Mouse (Mus musculus) mammary gland, adult 2 months (tissue): ENCODE measurements around the gene Cysrt1. TPM values are rescaled to one million over a fixed set of nuclear protein-coding genes. Genes with fewer than 3 reads are reported as not detected.

Experiments used
- polyA plus RNA-seq: library from polyadenylated mRNA; depleted of rRNA; stranded (reverse); fragments of >200 nt; gene quantifications from 2 replicates; pipeline ENCODE4 v1.2.3, GENCODE M21; 2012; ENCODE audit warnings: low replicate concordance; rRNA removed

Gene Cysrt1
- 20.7 and 26.5 TPM in 2 replicates for polyA plus RNA-seq

GRCm38 (mm10) chr2:25242101-25242506 is at the start of gene Cysrt1, which contains the start of gene Rnf208:
TSS of gene Cysrt1 (minus strand) at chr2:25242452.
TSS of gene Rnf208 (plus strand) at chr2:25242255.

GRCm38 (mm10) chr2:25289651-25290050 is 47.4 kb upstream of the Cysrt1 start, which contains the start of gene Lrrc26:
TSS of gene Lrrc26 (plus strand) at chr2:25289915.

GRCm38 (mm10) chr2:25287927-25288649 is 45.8 kb upstream of the Cysrt1 start, which contains the start of gene Tmem210:
TSS of gene Tmem210 (plus strand) at chr2:25288145.

GRCm38 (mm10) chr2:25271827-25272511 is 29.7 kb upstream of the Cysrt1 start, which contains the start of the genes Ssna1 and Anapc2:
TSS of gene Ssna1 (minus strand) at chr2:25272438.
TSS of gene Anapc2 (plus strand) at chr2:25272478.

GRCm38 (mm10) chr2:25262291-25262767 is 20.1 kb upstream of the Cysrt1 start, which contains the start of gene Tprn:
TSS of gene Tprn (plus strand) at chr2:25262618.

GRCm38 (mm10) chr2:25255284-25255779 is 13.1 kb upstream of the Cysrt1 start, which contains the start of gene Tmem203:
TSS of gene Tmem203 (plus strand) at chr2:25255439.

GRCm38 (mm10) chr2:25246183-25247072 is 4.2 kb upstream of the Cysrt1 start, which contains the start of gene AL732309.1:
TSS of gene AL732309.1 (minus strand) at chr2:25246863.

GRCm38 (mm10) chr2:25236614-25237013 is 5.6 kb downstream of the Cysrt1 start, which contains the start of gene Rnf224:
TSS of gene Rnf224 (minus strand) at chr2:25236787.

GRCm38 (mm10) chr2:25234050-25234449 is 8.2 kb downstream of the Cysrt1 start, which contains the start of gene Slc34a3:
TSS of gene Slc34a3 (minus strand) at chr2:25234364.

GRCm38 (mm10) chr2:25224492-25224765 is 17.8 kb downstream of the Cysrt1 start, which contains the start of gene Tubb4b:
TSS of gene Tubb4b (minus strand) at chr2:25224702.

GRCm38 (mm10) chr2:25218445-25218844 is 23.8 kb downstream of the Cysrt1 start, which contains the start of gene Fam166a:
TSS of gene Fam166a (plus strand) at chr2:25218745.

GRCm38 (mm10) chr2:25214444-25214843 is 27.8 kb downstream of the Cysrt1 start, which contains the start of gene Stpg3:
TSS of gene Stpg3 (minus strand) at chr2:25214637.

GRCm38 (mm10) chr2:25211121-25211670 is 31.1 kb downstream of the Cysrt1 start, which contains the start of gene Nelfb:
TSS of gene Nelfb (minus strand) at chr2:25211489.

GRCm38 (mm10) chr2:25196172-25196954 is 45.9 kb downstream of the Cysrt1 start, which contains the start of gene Tor4a:
TSS of gene Tor4a (minus strand) at chr2:25196886.

Other genes starting within 250 kb of the Cysrt1 start
- gene Nsmf, start 188.1 kb downstream of the Cysrt1 start, polyA plus RNA-seq = 113 and 165 TPM in 2 replicates
- gene Entpd8, start 162.1 kb downstream of the Cysrt1 start, polyA plus RNA-seq = 0.11 and 0.26 TPM in 2 replicates
- gene Noxa1, start 147.3 kb downstream of the Cysrt1 start, polyA plus RNA-seq = 0.07 and 0.16 TPM in 2 replicates
- 15.2 and 32.0 TPM in 2 replicates for gene Nrarp, start 61.7 kb downstream of the Cysrt1 start, polyA plus RNA-seq
- 34.9 and 70.8 TPM in 2 replicates for gene Tor4a, start 45.6 kb downstream of the Cysrt1 start, polyA plus RNA-seq
- 51.7 and 97.1 TPM in 2 replicates for gene Nelfb, start 31.0 kb downstream of the Cysrt1 start, polyA plus RNA-seq
- 0.23 TPM in 1 of 2 replicates, not detected in the other for gene Stpg3, start 27.8 kb downstream of the Cysrt1 start, polyA plus RNA-seq
- gene Fam166a, start 23.7 kb downstream of the Cysrt1 start, polyA plus RNA-seq = 0.17 and 0.19 TPM in 2 replicates
- gene Tubb4b, start 17.8 kb downstream of the Cysrt1 start, polyA plus RNA-seq = 306 and 366 TPM in 2 replicates
- gene Slc34a3, start 8.1 kb downstream of the Cysrt1 start, polyA plus RNA-seq = 0.04 and 0.06 TPM in 2 replicates
- gene Rnf224, start 5.7 kb downstream of the Cysrt1 start, polyA plus RNA-seq = 0.19 and 0.24 TPM in 2 replicates
- gene Rnf208, start 197 bp downstream of the Cysrt1 start, polyA plus RNA-seq = 22.4 and 35.6 TPM in 2 replicates
- 28.2 and 30.4 TPM in 2 replicates for gene AL732309.1, start 4.4 kb upstream of the Cysrt1 start, polyA plus RNA-seq
- 52.0 and 81.2 TPM in 2 replicates for gene Tmem203, start 13.0 kb upstream of the Cysrt1 start, polyA plus RNA-seq
- gene Tprn, start 20.2 kb upstream of the Cysrt1 start, polyA plus RNA-seq = 18.4 and 28.7 TPM in 2 replicates
- 54.2 and 69.4 TPM in 2 replicates for gene Ssna1, start 30.0 kb upstream of the Cysrt1 start, polyA plus RNA-seq
- 82.5 and 180 TPM in 2 replicates for gene Anapc2, start 30.0 kb upstream of the Cysrt1 start, polyA plus RNA-seq
- gene Tmem210, start 45.7 kb upstream of the Cysrt1 start, polyA plus RNA-seq = not detected in 2 replicates
- gene Lrrc26, start 47.5 kb upstream of the Cysrt1 start, polyA plus RNA-seq = 9.9 and 19.6 TPM in 2 replicates
- gene Grin1, start 76.7 kb upstream of the Cysrt1 start, polyA plus RNA-seq = 0.19 and 0.41 TPM in 2 replicates
- gene Man1b1, start 89.9 kb upstream of the Cysrt1 start, polyA plus RNA-seq = 11.8 and 12.5 TPM in 2 replicates
- 43.0 and 55.8 TPM in 2 replicates for gene Dpp7, start 113.9 kb upstream of the Cysrt1 start, polyA plus RNA-seq
- gene Uap1l1, start 123.2 kb upstream of the Cysrt1 start, polyA plus RNA-seq = 43.6 and 71.9 TPM in 2 replicates
- gene Sapcd2, start 129.9 kb upstream of the Cysrt1 start, polyA plus RNA-seq = 0.86 and 3.4 TPM in 2 replicates
- gene Entpd2, start 153.4 kb upstream of the Cysrt1 start, polyA plus RNA-seq = 48.9 and 63.5 TPM in 2 replicates
- gene Npdc1, start 156.9 kb upstream of the Cysrt1 start, polyA plus RNA-seq = 151 and 254 TPM in 2 replicates
- 7.8 and 13.8 TPM in 2 replicates for gene Fut7, start 180.8 kb upstream of the Cysrt1 start, polyA plus RNA-seq
- gene Abca2, start 186.3 kb upstream of the Cysrt1 start, polyA plus RNA-seq = 52.8 and 92.1 TPM in 2 replicates
- 8.4 and 21.2 TPM in 2 replicates for gene Clic3, start 214.4 kb upstream of the Cysrt1 start, polyA plus RNA-seq
- gene Paxx, start 218.6 kb upstream of the Cysrt1 start, polyA plus RNA-seq = 92.7 and 147 TPM in 2 replicates
- 4.8 and 6.6 TPM in 2 replicates for gene Ptgds, start 227.6 kb upstream of the Cysrt1 start, polyA plus RNA-seq